Mouse (Mus musculus): Measurements from ENCODE around the gene Zfp524. TPM values are rescaled to one million over a fixed set of nuclear protein-coding genes. Genes with fewer than 3 reads are reported as not detected.

Zfp524 gene
- total and polyA plus RNA-seq, 3 experiments, result 2.3 to 8.4 (median 4.4) TPM

GRCm38 (mm10) chr7:5057381-5057780 is 43.2 kb downstream of the Zfp524 start:
- H3K9me3 ChIP-seq (replicated peaks; ENCODE audit: low read length), result no peaks in the 10 kb centered on the region
- peaks cover 0 to 16% of the 10 kb centered on the region in 2 experiments for H3K36me3 ChIP-seq (replicated peaks in 1 of 2; ENCODE audit: control insufficient read depth in 1 of 2, insufficient read depth in 1 of 2, low read length in 1 of 2)
- in situ Hi-C loops (cut with MboI; ENCODE audit: low pct_ligation_motif_present, low pct_unique_long_range_greater_than_20kb, low sequenced_read_pairs) (no loop called here), dilution Hi-C loops (cut with MboI; ENCODE audit: extremely low pct_ligation_motif_present, extremely low pct_unique_long_range_greater_than_20kb, low sequenced_read_pairs) (no loop called here)
- TF ChIP-seq MAZ (IDR thresholded peaks at IDR 0.05; ENCODE audit: low read depth, low read length) (no peak), NELFE (IDR thresholded peaks at IDR 0.05; ENCODE audit: low read depth, low read length) (no peak), MXI1 (IDR thresholded peaks at IDR 0.05; ENCODE audit: low read depth, low read length) (no peak), GABPA (IDR thresholded peaks at IDR 0.05; ENCODE audit: insufficient replicate concordance, low read depth, low read length) (no peak), ELF1 (IDR thresholded peaks at IDR 0.05; ENCODE audit: low read depth, low read length) (no peak), PAX5 (IDR thresholded peaks at IDR 0.05; ENCODE audit: low read length) (no peak), SMC3 (IDR thresholded peaks at IDR 0.05; ENCODE audit: low read depth, low read length) (no peak), CHD2 (IDR thresholded peaks at IDR 0.05; ENCODE audit: low read length) (no peak), MAX (IDR thresholded peaks at IDR 0.05; ENCODE audit: low read length) (no peak), CTCF (conservative IDR thresholded peaks at IDR 0.05 in 1 of 2, IDR thresholded peaks at IDR 0.05 in 1 of 2; ENCODE audit: low read depth in 2 of 2, low read length in 2 of 2) (no peak), POLR2AphosphoS2 (IDR thresholded peaks at IDR 0.05; ENCODE audit: low read depth, low read length) (no peak), KAT2A (IDR thresholded peaks at IDR 0.05; ENCODE audit: insufficient replicate concordance, low read length) (no peak), MEF2A (IDR thresholded peaks at IDR 0.05; ENCODE audit: borderline replicate concordance, low read depth, low read length) (no peak), ZKSCAN1 (IDR thresholded peaks at IDR 0.05; ENCODE audit: borderline replicate concordance, low read depth, low read length) (no peak), MYC (IDR thresholded peaks at IDR 0.05; ENCODE audit: low read depth, low read length) (no peak), JUN (IDR thresholded peaks at IDR 0.05; ENCODE audit: insufficient read depth, low read depth, low read length) (no peak), ETS1 (conservative IDR thresholded peaks at IDR 0.05; ENCODE audit: low read depth, low read length) (no peak), RCOR1 (conservative IDR thresholded peaks at IDR 0.05; ENCODE audit: low read depth, low read length) (no peak)
- H3K4me2 ChIP-seq (ENCODE audit: insufficient read depth, low read depth, poor library complexity, severe bottlenecking), result no peak overlapping the region
- H3K4me3 ChIP-seq (replicated peaks in 1 of 3; ENCODE audit: low read depth in 2 of 3, low read length in 2 of 3, poor library complexity in 1 of 3), result no peak overlapping the region
- H3K27me3 ChIP-seq (replicated peaks), result no peaks in the 10 kb centered on the region
- H3K4me1 ChIP-seq (ENCODE audit: control insufficient read depth in 1 of 2, insufficient read depth in 2 of 2), result peaks cover 2 to 27% of the 10 kb centered on the region in 2 experiments; a peak in 3 of 4 replicates
- no peaks in the 10 kb centered on the region for H3K79me2 ChIP-seq (replicated peaks; ENCODE audit: control insufficient read depth, extremely low read depth, insufficient read depth, poor library complexity, severe bottlenecking)
- DNase-seq (ENCODE audit: extremely low read depth), result no peak
- no peak overlapping the region for H3K27ac ChIP-seq (ENCODE audit: insufficient read depth, low read depth)
- no peak overlapping the region for H3K9ac ChIP-seq (ENCODE audit: insufficient read depth, low read depth)

- H3K9ac ChIP-seq (ENCODE audit: insufficient read depth, low read depth), result no peak overlapping the region
Observed at GRCm38 (mm10) chr7:5057804-5058203, 43.6 kb downstream of the Zfp524 start.

More at GRCm38 (mm10) chr7:5057804-5058203, 43.6 kb downstream of the Zfp524 start:
- Histone ChIP-seq H3K4me3 (replicated peaks in 1 of 3; ENCODE audit: low read depth in 2 of 3, low read length in 2 of 3, poor library complexity in 1 of 3) (no peak overlapping the region), H3K79me2 (replicated peaks; ENCODE audit: control insufficient read depth, extremely low read depth, insufficient read depth, poor library complexity, severe bottlenecking) (peaks cover 3% of the 10 kb centered on the region), H3K27ac (ENCODE audit: insufficient read depth, low read depth) (no peak overlapping the region), H3K27me3 (replicated peaks) (no peaks in the 10 kb centered on the region), H3K9me3 (replicated peaks; ENCODE audit: low read length) (no peaks in the 10 kb centered on the region), H3K36me3 (replicated peaks in 1 of 2; ENCODE audit: control insufficient read depth in 1 of 2, insufficient read depth in 1 of 2, low read length in 1 of 2) (peaks cover 0 to 15% of the 10 kb centered on the region in 2 experiments), H3K4me2 (ENCODE audit: insufficient read depth, low read depth, poor library complexity, severe bottlenecking) (no peak overlapping the region), H3K4me1 (ENCODE audit: control insufficient read depth in 1 of 2, insufficient read depth in 2 of 2) (peaks cover 2 to 26% of the 10 kb centered on the region in 2 experiments; a peak in 3 of 4 replicates)
- DNase-seq (ENCODE audit: extremely low read depth), result peak; percentile 60
- in situ Hi-C loops (cut with MboI; ENCODE audit: low pct_ligation_motif_present, low pct_unique_long_range_greater_than_20kb, low sequenced_read_pairs), result no loop called here
- TF ChIP-seq MYC (IDR thresholded peaks at IDR 0.05; ENCODE audit: low read depth, low read length) (peak; percentile 63), BHLHE40 (IDR thresholded peaks at IDR 0.05; ENCODE audit: low read depth, low read length) (no peak), MAX (IDR thresholded peaks at IDR 0.05; ENCODE audit: low read length) (peak; percentile 86), PAX5 (IDR thresholded peaks at IDR 0.05; ENCODE audit: low read length) (no peak), TBP (conservative IDR thresholded peaks at IDR 0.05; ENCODE audit: low read depth, low read length) (no peak), CTCF (conservative IDR thresholded peaks at IDR 0.05 in 1 of 2, IDR thresholded peaks at IDR 0.05 in 1 of 2; ENCODE audit: low read depth in 2 of 2, low read length in 2 of 2) (peak in 1 of 2 experiments; percentile 60; a peak in 2 of 4 replicates), SMC3 (IDR thresholded peaks at IDR 0.05; ENCODE audit: low read depth, low read length) (peak; percentile 47), ZMIZ1 (IDR thresholded peaks at IDR 0.05; ENCODE audit: low read depth, low read length) (no peak), RAD21 (IDR thresholded peaks at IDR 0.05; ENCODE audit: low read depth, low read length) (peak; percentile 9), JUN (IDR thresholded peaks at IDR 0.05; ENCODE audit: insufficient read depth, low read depth, low read length) (no peak)
- dilution Hi-C loops (cut with MboI; ENCODE audit: extremely low pct_ligation_motif_present, extremely low pct_unique_long_range_greater_than_20kb, low sequenced_read_pairs), result no loop called here
